Mouse (Mus musculus) heart, embryonic 10.5 days (tissue): Measurements from ENCODE around the gene Ap1s2. TPM values are rescaled to one million over a fixed set of nuclear protein-coding genes. Genes with fewer than 3 reads are reported as not detected.
A peak's percentile ranks its signal among the peaks of the same experiment; 100 is the strongest.

Experiments
- DNase-seq: peaks from one replicate; pipeline ENCODE4 v3.0.0-alpha.2; 2017; ENCODE audit warnings: low spot score
- H3K27ac ChIP-seq: fragments of 300-500 bp; sonication (generic); 2 replicates; pipeline ENCODE4 v1.5.1; 2016; ENCODE audit warnings: mild to moderate bottlenecking
- H3K27me3 ChIP-seq: fragments of 300-500 bp; sonication (generic); 2 replicates; pipeline ENCODE4 v1.6.1; 2016; ENCODE audit warnings: mild to moderate bottlenecking; ENCODE audit not compliant: poor library complexity, insufficient read depth, severe bottlenecking
- H3K36me3 ChIP-seq: fragments of 300-500 bp; sonication (generic); 2 replicates; pipeline ENCODE4 v1.6.1; 2016; ENCODE audit warnings: mild to moderate bottlenecking, moderate library complexity
- H3K4me1 ChIP-seq: fragments of 300-500 bp; sonication (generic); 2 replicates; pipeline ENCODE4 v1.6.1; 2016; ENCODE audit warnings: mild to moderate bottlenecking
- H3K4me3 ChIP-seq: fragments of 300-500 bp; sonication (generic); 2 replicates; pipeline ENCODE4 v1.5.1; 2016; ENCODE audit warnings: mild to moderate bottlenecking, moderate library complexity
- H3K9me3 ChIP-seq: fragments of 300-500 bp; sonication (generic); 2 replicates; pipeline ENCODE4 v1.6.1; 2016; ENCODE audit warnings: mild to moderate bottlenecking, moderate library complexity
- WGBS: fragments of 180-500 bp; shearing (Covaris S2); methylation state at CpG from one replicate; pipeline ENCODE4 v1.1.7; 2016; 5-methylcytosine and 5-hydroxymethylcytosine counted together
- polyA plus RNA-seq: library from polyadenylated mRNA; unstranded; fragments of >200 nt; fragmentation: Nextera tagmentation; extraction: Ambion mirVana; gene quantifications from 2 replicates; pipeline ENCODE4 v1.2.1, GENCODE M21; 2016

Ap1s2 gene
- polyA plus RNA-seq, 1 experiment from 2014 or later, result 19.3 TPM

DNA sequence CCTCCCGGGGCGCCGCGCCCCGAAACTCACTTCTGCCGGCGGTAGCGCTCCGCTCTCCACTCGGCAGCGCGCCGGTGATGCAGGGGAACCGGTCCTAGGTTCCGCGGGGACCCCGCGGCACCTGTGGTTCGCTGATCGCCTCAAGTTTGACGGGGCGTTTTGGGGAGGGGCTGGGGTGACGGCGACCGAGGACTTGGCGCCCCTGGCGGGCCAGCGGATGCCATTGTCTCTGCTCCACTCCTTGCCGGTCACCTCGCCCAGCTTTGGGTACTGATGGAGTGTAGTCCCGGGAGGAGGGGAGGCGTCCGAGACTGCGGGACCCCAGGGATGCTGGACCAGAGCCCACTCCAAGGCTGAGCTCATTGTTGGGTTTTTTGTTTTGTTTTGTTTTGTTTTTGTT lies 564 bp downstream of the Ap1s2 start:
- H3K27ac ChIP-seq, result peak overlapping the region; percentile 89
- no peaks in the 10 kb centered on the region for H3K36me3 ChIP-seq
- WGBS, result 16% methylated on average over 34 of the region's 34 CpGs

GRCm38 (mm10) chrX:163912791-163913190 lies 4.0 kb downstream of the Ap1s2 start:
- Histone ChIP-seq H3K4me3 (no peak overlapping the region), H3K27me3 (peaks cover 12% of the 10 kb centered on the region; the same call in 1 of the 2 replicates), H3K9me3 (no peaks in the 10 kb centered on the region), H3K36me3 (no peaks in the 10 kb centered on the region), H3K27ac (no peak overlapping the region), H3K4me1 (no peaks in the 10 kb centered on the region)
- no peak for DNase-seq

More for the DNA sequence above, 564 bp downstream of the Ap1s2 start:
- no peaks in the 10 kb centered on the region for H3K4me1 ChIP-seq
- peak overlapping the region; percentile 68 for H3K4me3 ChIP-seq
- DNase-seq, result peak; percentile 76
- H3K9me3 ChIP-seq, result no peaks in the 10 kb centered on the region
- peaks cover 12% of the 10 kb centered on the region; the same call in 1 of the 2 replicates for H3K27me3 ChIP-seq

DNA sequence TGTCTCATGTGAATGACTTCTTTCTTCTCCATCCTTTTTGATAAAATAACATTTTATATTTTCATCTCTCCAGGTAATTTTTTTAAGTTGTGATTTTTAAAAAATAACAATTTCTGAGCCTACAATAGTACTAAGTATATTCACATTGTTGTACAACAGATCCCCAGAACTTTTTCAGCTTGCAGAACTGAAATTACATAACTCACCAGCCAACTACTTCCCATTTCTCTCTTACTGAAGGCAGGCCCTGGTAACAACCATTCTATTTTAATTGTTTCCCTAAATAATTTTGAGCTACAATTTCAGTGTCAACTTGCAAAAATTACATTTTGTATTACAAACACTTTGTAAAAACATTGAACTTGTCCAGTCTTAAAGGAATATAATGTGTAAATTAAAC lies 20.7 kb downstream of the Ap1s2 start:
- Histone ChIP-seq H3K36me3 (no peaks in the 10 kb centered on the region), H3K9me3 (no peaks in the 10 kb centered on the region), H3K27me3 (no peaks in the 10 kb centered on the region), H3K27ac (no peak overlapping the region), H3K4me1 (no peaks in the 10 kb centered on the region), H3K4me3 (no peak overlapping the region)
- DNase-seq, result no peak

DNA sequence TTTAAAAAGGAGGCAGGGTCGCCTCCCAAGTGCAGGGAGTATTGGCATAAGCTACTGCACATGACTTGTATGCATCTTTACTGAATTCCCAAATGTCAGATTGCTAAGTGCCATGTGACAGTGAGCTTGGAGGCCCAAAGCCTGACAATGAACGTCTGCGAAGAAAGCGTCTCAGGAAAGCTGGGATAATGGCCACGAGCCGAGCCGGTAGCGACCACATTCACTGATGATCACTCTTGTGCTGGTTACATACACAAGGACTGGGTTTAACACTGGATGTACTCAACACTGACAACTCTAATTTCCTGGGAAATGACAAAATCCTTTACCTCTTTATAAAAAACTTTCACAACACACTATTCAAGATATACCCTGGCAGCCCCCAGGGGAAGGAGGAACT lies 25.9 kb downstream of the Ap1s2 start:
- Histone ChIP-seq H3K4me3 (no peak overlapping the region), H3K36me3 (peaks cover 28% of the 10 kb centered on the region; the same call in 1 of the 2 replicates), H3K9me3 (no peaks in the 10 kb centered on the region), H3K4me1 (no peaks in the 10 kb centered on the region), H3K27ac (no peak overlapping the region), H3K27me3 (peaks cover 3% of the 10 kb centered on the region; the same call in 1 of the 2 replicates)
- WGBS, result 86% methylated on average over 8 of the region's 8 CpGs
- DNase-seq, result no peak

DNA sequence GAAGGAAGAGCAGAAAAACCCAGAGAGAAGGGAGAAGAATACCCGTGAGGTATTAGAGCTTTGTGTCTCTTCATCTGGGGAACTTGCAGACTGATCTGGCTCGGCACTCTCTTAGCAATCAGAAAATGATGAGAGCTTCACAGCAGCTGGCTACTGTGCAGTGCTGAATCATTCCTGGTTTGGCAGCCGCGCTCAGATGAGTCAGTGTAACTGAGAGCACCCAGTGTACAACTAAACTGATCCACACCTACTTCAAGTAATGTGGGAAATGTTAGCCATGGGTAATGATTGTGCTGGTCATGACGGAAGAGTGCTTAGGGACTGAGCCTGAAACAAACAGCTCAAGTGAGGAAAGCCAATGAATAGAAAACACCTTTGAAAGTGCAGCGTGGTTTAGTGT lies 29.8 kb downstream of the Ap1s2 start:
- Histone ChIP-seq H3K4me3 (no peak overlapping the region), H3K9me3 (no peaks in the 10 kb centered on the region), H3K27ac (no peak overlapping the region), H3K36me3 (peaks cover 45% of the 10 kb centered on the region), H3K27me3 (peaks cover 3% of the 10 kb centered on the region; the same call in 1 of the 2 replicates), H3K4me1 (no peaks in the 10 kb centered on the region)
- WGBS, result 84% methylated on average over 6 of the region's 6 CpGs
- no peak for DNase-seq

DNA sequence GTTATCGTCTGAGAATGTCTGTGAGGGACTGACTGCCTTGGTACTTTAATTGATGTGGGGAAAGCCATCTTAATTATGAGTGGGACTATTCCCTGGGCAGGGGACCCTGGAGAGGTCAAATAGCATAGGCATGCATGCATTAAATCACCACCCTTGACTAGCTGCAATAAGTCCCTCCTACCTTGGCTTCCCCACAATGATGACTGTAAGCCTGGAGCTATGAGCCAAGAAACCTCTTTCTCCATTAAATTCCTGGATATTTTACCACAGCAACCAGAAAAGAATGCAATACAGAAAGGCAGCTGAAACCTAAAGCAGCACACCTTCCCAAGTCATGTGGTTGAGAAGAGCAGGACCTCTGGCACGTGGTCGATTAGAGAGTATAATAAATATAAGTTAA lies 35.6 kb downstream of the Ap1s2 start:
- Histone ChIP-seq H3K9me3 (no peaks in the 10 kb centered on the region), H3K27me3 (no peaks in the 10 kb centered on the region), H3K27ac (no peak overlapping the region), H3K36me3 (peaks cover 54% of the 10 kb centered on the region), H3K4me3 (no peak overlapping the region), H3K4me1 (no peaks in the 10 kb centered on the region)
- DNase-seq, result no peak
- WGBS, result 92% methylated on average over 3 of the region's 3 CpGs

- Histone ChIP-seq H3K36me3 (peaks cover 54% of the 10 kb centered on the region), H3K4me1 (no peaks in the 10 kb centered on the region), H3K9me3 (no peaks in the 10 kb centered on the region), H3K4me3 (no peak overlapping the region), H3K27ac (no peak overlapping the region), H3K27me3 (no peaks in the 10 kb centered on the region)
- WGBS, result 64% methylated on average over 1 of the region's 1 CpGs
- DNase-seq, result no peak
Observed at GRCm38 (mm10) chrX:163951618-163952017, 42.8 kb downstream of the Ap1s2 start.

- no peak for DNase-seq
- peak overlapping the region; percentile 96; the same call in 1 of the 2 replicates for H3K27ac ChIP-seq
- H3K4me1 ChIP-seq, result no peaks in the 10 kb centered on the region
- no peaks in the 10 kb centered on the region for H3K27me3 ChIP-seq
- peak overlapping the region; percentile 72 for H3K4me3 ChIP-seq
- WGBS, result 33% methylated on average over 12 of the region's 12 CpGs
- H3K36me3 ChIP-seq, result peaks cover 22% of the 10 kb centered on the region
- no peaks in the 10 kb centered on the region for H3K9me3 ChIP-seq
Observed at GRCm38 (mm10) chrX:163957381-163957780, 48.6 kb downstream of the Ap1s2 start.

DNA sequence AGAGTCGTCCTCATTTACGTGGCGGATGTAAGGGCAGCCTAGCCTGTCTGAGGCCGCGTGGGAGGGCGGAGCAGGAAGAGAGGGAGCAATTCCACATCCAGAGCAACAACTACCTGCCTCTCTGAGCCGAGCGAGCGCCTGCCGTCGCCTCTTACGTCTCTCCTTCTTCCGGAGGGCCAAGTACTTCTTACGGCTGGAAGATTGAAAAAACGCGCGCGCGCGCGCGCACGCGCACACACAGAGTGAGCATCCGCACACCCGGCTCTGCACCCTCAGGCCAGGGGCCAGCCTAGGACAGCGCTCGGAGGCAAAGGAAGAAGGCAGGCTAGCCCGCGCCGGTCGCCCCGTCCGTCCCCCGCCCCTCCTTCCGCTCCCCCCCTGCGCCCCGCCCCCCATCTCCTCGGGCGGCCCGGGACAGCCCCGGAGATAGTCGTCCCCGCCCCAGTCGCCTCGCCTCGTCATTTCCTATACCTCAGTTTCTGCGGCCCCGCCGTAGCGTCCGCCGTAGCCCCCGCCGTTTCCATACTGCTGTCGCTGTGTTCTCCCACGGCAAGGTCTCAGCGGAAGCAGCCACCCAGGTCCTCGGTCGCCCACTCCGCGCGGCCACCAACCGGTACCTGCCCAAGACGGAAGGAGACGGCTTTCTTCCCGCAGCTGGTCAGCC lies 49.1 kb downstream of the Ap1s2 start:
- 14% methylated on average over 61 of the region's 67 CpGs for WGBS
- peak overlapping the region; percentile 96 for H3K27ac ChIP-seq
- peaks cover 21% of the 10 kb centered on the region for H3K36me3 ChIP-seq
- peak; percentile 85 for DNase-seq
- peak overlapping the region; percentile 72 for H3K4me3 ChIP-seq
- H3K4me1 ChIP-seq, result no peaks in the 10 kb centered on the region
- H3K27me3 ChIP-seq, result no peaks in the 10 kb centered on the region
- no peaks in the 10 kb centered on the region for H3K9me3 ChIP-seq

DNA sequence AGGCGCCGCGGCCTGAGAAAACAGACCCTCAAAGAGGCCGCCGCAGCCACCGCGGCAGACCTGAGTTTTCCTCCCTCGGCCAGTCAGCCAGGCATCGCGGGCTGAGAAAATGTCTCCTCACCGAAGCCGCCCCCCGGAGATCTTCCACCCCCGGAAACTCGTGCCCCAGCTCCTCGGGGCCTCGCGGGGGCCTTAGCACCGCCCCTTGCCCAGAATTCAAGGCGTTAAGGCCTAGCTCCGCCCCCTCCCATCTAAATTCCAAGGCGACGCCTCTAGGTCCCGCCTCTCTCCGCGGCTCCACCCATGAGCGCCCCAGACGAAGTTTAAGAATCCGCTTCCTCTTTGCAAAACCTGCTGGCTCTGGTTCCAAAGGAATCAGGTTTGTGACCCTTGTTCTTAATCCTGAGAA lies 49.7 kb downstream of the Ap1s2 start, which contains the start of gene Zrsr2:
Zrsr2 (minus strand) TSS at position 195 of the 409 bp plus-strand sequence.
- H3K4me3 ChIP-seq, result peak within 1 kb of the TSS; percentile 72
- WGBS, result 11% methylated on average over 27 of the region's 29 CpGs
- DNase-seq, result peak; percentile 93
- no peaks in the 10 kb centered on the region for H3K9me3 ChIP-seq
- no peaks in the 10 kb centered on the region for H3K4me1 ChIP-seq
- H3K27ac ChIP-seq, result peak within 1 kb of the TSS; percentile 96
- peaks cover 17% of the 10 kb centered on the region for H3K36me3 ChIP-seq
- no peaks in the 10 kb centered on the region for H3K27me3 ChIP-seq

- Histone ChIP-seq H3K36me3 (no peaks in the 10 kb centered on the region), H3K27ac (no peak overlapping the region), H3K27me3 (no peaks in the 10 kb centered on the region; the same call in 1 of the 2 replicates), H3K4me1 (no peaks in the 10 kb centered on the region), H3K4me3 (no peak overlapping the region), H3K9me3 (no peaks in the 10 kb centered on the region)
- no peak for DNase-seq
- WGBS, result 93% methylated on average over 1 of the region's 1 CpGs
Observed at GRCm38 (mm10) chrX:163981092-163981491, 72.3 kb downstream of the Ap1s2 start.

DNA sequence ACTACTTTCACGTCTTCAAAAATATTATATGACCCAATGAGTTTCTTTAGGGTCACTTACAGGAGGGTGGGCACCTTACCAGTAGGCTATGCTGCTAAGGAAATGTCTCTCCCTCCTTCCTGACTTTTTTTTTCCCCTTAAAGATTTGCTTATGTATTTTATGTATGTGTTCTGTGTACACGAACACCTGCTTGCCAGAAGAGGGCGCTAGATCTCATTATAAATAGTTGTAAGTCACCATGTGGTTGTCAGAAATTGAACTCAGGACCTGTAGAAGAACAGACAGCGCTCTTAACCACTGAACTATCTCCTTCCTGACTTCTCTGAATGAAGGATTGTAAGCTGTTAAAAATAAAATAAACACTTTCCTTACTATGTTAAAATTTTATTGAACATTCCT lies 72.7 kb downstream of the Ap1s2 start:
- no peaks in the 10 kb centered on the region for H3K9me3 ChIP-seq
- no peaks in the 10 kb centered on the region; the same call in 1 of the 2 replicates for H3K27me3 ChIP-seq
- no peak overlapping the region for H3K27ac ChIP-seq
- WGBS, result 51% methylated on average over 4 of the region's 4 CpGs
- H3K4me1 ChIP-seq, result no peaks in the 10 kb centered on the region
- no peaks in the 10 kb centered on the region for H3K36me3 ChIP-seq
- DNase-seq, result no peak
- no peak overlapping the region for H3K4me3 ChIP-seq

GRCm38 (mm10) chrX:163982129-163982528 lies 73.3 kb downstream of the Ap1s2 start:
- H3K27me3 ChIP-seq, result no peaks in the 10 kb centered on the region; the same call in 1 of the 2 replicates
- H3K27ac ChIP-seq, result no peak overlapping the region
- no peak for DNase-seq
- H3K9me3 ChIP-seq, result no peaks in the 10 kb centered on the region
- H3K36me3 ChIP-seq, result no peaks in the 10 kb centered on the region
- H3K4me3 ChIP-seq, result no peak overlapping the region
- no peaks in the 10 kb centered on the region for H3K4me1 ChIP-seq
- WGBS, result 83% methylated on average over 6 of the region's 6 CpGs
